Mouse (Mus musculus) testis, adult 2 months (tissue): ENCODE measurements at regions not wholly inside any gene's neighbourhood (a gene's known extent, or its start where the extent isn't known, plus 50 kb on each side); places are given as distances from the start of the nearest gene placed in this dataset.

Experiments used
- CTCF ChIP-seq: fragments of 200-500 bp; IDR thresholded peaks from 2 replicates; pipeline ENCODE4 v1.5.1; 2012; ENCODE audit warnings: low read depth, mild to moderate bottlenecking, inconsistent platforms, low read length, moderate library complexity; ENCODE audit not compliant: control insufficient read depth, insufficient read depth, insufficient replicate concordance
- POLR2A ChIP-seq: fragments of 200-500 bp; IDR thresholded peaks from 2 replicates; pipeline ENCODE4 v1.6.1; 2012; ENCODE audit warnings: low read depth, mild to moderate bottlenecking, inconsistent platforms, low read length, moderate library complexity; ENCODE audit not compliant: control insufficient read depth

DNA sequence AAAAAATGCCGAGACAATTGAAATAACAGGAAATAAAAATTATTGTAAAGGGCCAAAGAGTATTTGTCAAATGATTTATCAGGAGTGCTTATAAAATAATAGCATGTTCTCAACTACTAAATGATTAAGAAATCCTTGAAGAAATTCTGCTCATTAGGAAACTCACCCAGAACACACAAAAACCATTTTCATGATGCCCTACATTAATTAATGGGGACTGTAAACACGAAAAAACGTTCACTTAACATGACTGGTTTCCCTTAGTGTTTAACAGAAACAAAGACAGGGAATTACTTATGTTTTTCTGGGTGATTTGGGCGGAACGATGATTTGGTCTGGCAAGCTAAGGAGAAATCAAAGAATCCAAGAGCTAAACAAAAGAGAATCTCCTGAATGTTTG is 278.1 kb downstream of the Tox3 start:
- no peak for TF ChIP-seq POLR2A
- TF ChIP-seq CTCF, result no peak
